Mouse (Mus musculus) ES-E14 (cell line): ENCODE measurements at regions not wholly inside any gene's neighbourhood (a gene's known extent, or its start where the extent isn't known, plus 50 kb on each side); places are given as distances from the start of the nearest gene placed in this dataset.

Source experiments
- HCFC1 ChIP-seq: IDR thresholded peaks from 2 replicates; pipeline ENCODE4 v1.6.1; 2012; ENCODE audit warnings: low read length, inconsistent platforms, borderline replicate concordance; ENCODE audit not compliant: insufficient read depth
- ZC3H11A ChIP-seq: IDR thresholded peaks from 2 replicates; pipeline ENCODE4 v1.6.1; 2012; ENCODE audit warnings: low read depth, mild to moderate bottlenecking, inconsistent platforms, low read length, borderline replicate concordance

DNA sequence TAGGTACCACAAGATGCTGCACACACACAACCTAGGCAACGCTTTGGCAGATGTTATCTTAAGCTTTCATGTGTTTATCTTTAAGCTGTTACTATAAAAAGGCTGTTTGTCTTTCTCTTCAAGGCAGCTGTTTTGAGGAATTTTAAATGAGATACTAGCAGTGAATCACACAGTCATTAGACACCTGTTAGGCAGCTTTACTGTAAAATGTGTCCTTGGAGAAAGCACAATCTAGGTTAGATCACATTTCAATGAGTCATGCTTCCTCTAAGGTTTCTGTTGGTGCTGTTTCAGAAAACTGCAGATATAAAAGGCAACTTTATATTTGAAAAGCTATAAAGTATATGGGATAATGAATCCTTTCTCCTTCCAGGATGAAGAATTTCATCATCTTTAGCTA is 879.8 kb downstream of the Slitrk1 start:
- no peak for TF ChIP-seq HCFC1
- no peak for TF ChIP-seq ZC3H11A
